Mouse (Mus musculus) heart, postnatal 0 days (tissue): ENCODE data around the gene Gmds.

Experiments
- CTCF ChIP-seq: IDR thresholded peaks from 2 replicates; pipeline ENCODE4 v1.5.1; 2016; ENCODE audit warnings: antibody characterized with exemption, control low read depth, low read depth
- EP300 ChIP-seq: IDR thresholded peaks from 2 replicates; pipeline ENCODE4 v1.6.1; 2016; ENCODE audit warnings: antibody characterized with exemption, low read depth

DNA sequence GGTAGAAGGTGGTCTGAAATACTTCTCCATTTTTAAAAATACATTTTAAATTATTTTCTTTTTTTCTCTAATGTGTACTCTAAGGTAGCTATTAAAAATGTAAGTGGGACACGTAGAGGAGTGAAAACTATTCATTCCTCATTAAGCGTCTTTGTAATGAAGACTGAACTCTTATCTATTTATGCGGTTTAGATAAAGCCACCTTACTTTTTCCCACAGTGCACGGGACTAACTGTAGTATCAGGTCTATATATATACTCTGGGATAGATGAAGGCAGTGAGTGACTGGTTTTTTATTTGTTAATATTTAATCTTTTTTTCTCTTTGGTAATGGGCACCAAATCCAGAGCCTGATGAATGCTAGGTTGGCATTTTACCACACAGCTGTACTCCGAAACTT is 478.3 kb downstream of the Gmds start:
- TF ChIP-seq CTCF (no peak), EP300 (no peak)
